Mouse (Mus musculus): ENCODE measurements at regions not wholly inside any gene's neighbourhood (a gene's known extent, or its start where the extent isn't known, plus 50 kb on each side); places are given as distances from the start of the nearest gene placed in this dataset.

DNA sequence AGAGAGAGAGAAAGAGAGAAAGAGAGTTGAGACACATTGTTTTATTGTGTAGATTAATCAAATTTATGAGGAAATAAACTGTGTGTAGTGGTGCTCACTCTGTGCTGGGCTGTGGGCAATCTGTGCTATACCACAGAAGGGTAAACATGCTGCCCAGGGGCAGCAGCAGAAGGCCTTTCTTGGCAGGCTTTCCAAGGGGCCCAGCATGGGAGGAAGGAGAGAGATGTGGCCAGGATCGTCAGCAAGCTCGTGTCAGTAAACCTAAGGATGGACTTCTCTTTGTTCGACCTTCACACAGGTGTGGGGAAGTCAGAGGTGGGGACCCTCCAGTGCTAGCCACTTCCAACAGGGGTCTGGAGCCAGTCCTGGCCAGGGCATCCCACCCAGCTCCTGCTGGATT, 271.4 kb upstream of the Rnaseh2b start:
- Histone ChIP-seq H3K4me3 (ENCODE audit: control insufficient read depth in 1 of 2, insufficient read depth in 1 of 2, low read depth in 2 of 2, low read length in 2 of 2) (no peak overlapping the region), H3K27me3 (ENCODE audit: control insufficient read depth in 1 of 2, insufficient read depth in 2 of 2, low read length in 2 of 2) (peaks cover 0 to 1% of the 10 kb centered on the region in 2 experiments; a peak in 2 of 4 replicates), H3K27ac (ENCODE audit: control insufficient read depth, low read depth, low read length) (no peak overlapping the region), H3K9me3 (replicated peaks; ENCODE audit: insufficient read depth, low read length) (no peaks in the 10 kb centered on the region), H3K36me3 (ENCODE audit: control insufficient read depth in 1 of 2, insufficient read depth in 2 of 2, low read length in 2 of 2) (no peaks in the 10 kb centered on the region), H3K4me1 (ENCODE audit: control insufficient read depth in 1 of 2, insufficient read depth in 2 of 2, low read length in 2 of 2) (no peaks in the 10 kb centered on the region), H3K9ac (ENCODE audit: control insufficient read depth, low read depth, low read length, poor library complexity, severe bottlenecking) (no peak overlapping the region), H3K79me2 (ENCODE audit: control insufficient read depth, insufficient read depth, low read length, poor library complexity) (no peaks in the 10 kb centered on the region)
- TF ChIP-seq KAT2A (conservative IDR thresholded peaks at IDR 0.05; ENCODE audit: low read depth, low read length) (no peak), TAL1 (IDR thresholded peaks at IDR 0.05; ENCODE audit: low read length) (no peak), NRF1 (IDR thresholded peaks at IDR 0.05; ENCODE audit: insufficient read depth, low read depth, low read length, poor library complexity, severe bottlenecking) (no peak), ETS1 (IDR thresholded peaks at IDR 0.05; ENCODE audit: low read depth, low read length) (no peak), ZKSCAN1 (IDR thresholded peaks at IDR 0.05; ENCODE audit: low read depth, low read length) (no peak), SIN3A (IDR thresholded peaks at IDR 0.05; ENCODE audit: low read length) (no peak), JUND (IDR thresholded peaks at IDR 0.05; ENCODE audit: low read depth, low read length) (no peak), MXI1 (IDR thresholded peaks at IDR 0.05; ENCODE audit: low read depth, low read length) (no peak), MEF2A (IDR thresholded peaks at IDR 0.05; ENCODE audit: extremely low read depth, insufficient replicate concordance, low read depth, low read length, poor library complexity, severe bottlenecking) (no peak), E2F4 (IDR thresholded peaks at IDR 0.05; ENCODE audit: borderline replicate concordance, low read depth, low read length) (no peak), USF2 (IDR thresholded peaks at IDR 0.05; ENCODE audit: borderline replicate concordance in 1 of 2, insufficient read depth in 1 of 2, low read depth in 1 of 2, low read length in 2 of 2) (no peak), ZNF384 (IDR thresholded peaks at IDR 0.05; ENCODE audit: low read depth, low read length) (no peak)
- DNase-seq (ENCODE audit: low read depth, low spot score): no peak

DNA sequence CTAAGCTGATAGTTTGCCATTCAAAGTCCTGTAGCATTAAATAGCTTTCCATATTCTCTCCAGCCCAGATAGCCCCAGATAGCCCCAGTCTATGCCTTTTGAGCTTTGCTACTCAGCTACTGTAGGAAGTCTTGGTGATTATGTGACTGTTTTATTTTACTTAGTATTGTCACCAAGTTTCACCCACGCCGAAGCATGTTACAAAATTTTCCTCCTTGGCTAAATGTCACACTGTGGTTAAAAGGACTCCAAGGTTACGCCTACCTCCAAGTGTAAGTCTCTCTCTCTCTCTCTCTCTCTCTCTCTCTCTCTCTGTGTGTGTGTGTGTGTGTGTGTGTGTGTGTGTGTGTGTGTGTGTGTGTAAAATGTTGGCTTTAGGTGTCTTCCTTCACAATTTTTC, 270.2 kb upstream of the Rnaseh2b start:
- no peaks in the 10 kb centered on the region for H3K9me3 ChIP-seq (replicated peaks; ENCODE audit: insufficient read depth, low read length)
- TF ChIP-seq JUND (IDR thresholded peaks at IDR 0.05; ENCODE audit: low read depth, low read length): no peak
- TF ChIP-seq MAFK (IDR thresholded peaks at IDR 0.05; ENCODE audit: borderline replicate concordance, low read depth, low read length): no peak
- no peak for TF ChIP-seq BHLHE40 (IDR thresholded peaks at IDR 0.05; ENCODE audit: borderline replicate concordance, low read depth, low read length)
- TF ChIP-seq USF2 (IDR thresholded peaks at IDR 0.05; ENCODE audit: borderline replicate concordance in 1 of 2, insufficient read depth in 1 of 2, low read depth in 1 of 2, low read length in 2 of 2): no peak
- TF ChIP-seq CHD1 (IDR thresholded peaks at IDR 0.05; ENCODE audit: low read depth, low read length): no peak
- no peak for TF ChIP-seq SIN3A (IDR thresholded peaks at IDR 0.05; ENCODE audit: low read length)
- no peak for TF ChIP-seq NELFE (IDR thresholded peaks at IDR 0.05; ENCODE audit: low read depth, low read length)
- TF ChIP-seq SMC3 (IDR thresholded peaks at IDR 0.05; ENCODE audit: low read depth, low read length): no peak
- no peak for TF ChIP-seq MYB (IDR thresholded peaks at IDR 0.05; ENCODE audit: low read depth, low read length)
- TF ChIP-seq CTCF (IDR thresholded peaks at IDR 0.05 in 2 of 3, conservative IDR thresholded peaks at IDR 0.05 in 1 of 3; ENCODE audit: control insufficient read depth in 1 of 3, insufficient read depth in 1 of 3, low read depth in 2 of 3, low read length in 3 of 3, poor library complexity in 1 of 3, severe bottlenecking in 1 of 3): no peak
- peaks cover 0 to under 1% of the 10 kb centered on the region in 2 experiments; a peak in 2 of 4 replicates for H3K27me3 ChIP-seq (ENCODE audit: control insufficient read depth in 1 of 2, insufficient read depth in 2 of 2, low read length in 2 of 2)
- no peaks in the 10 kb centered on the region for H3K36me3 ChIP-seq (ENCODE audit: control insufficient read depth in 1 of 2, insufficient read depth in 2 of 2, low read length in 2 of 2)
- no peaks in the 10 kb centered on the region for H3K4me1 ChIP-seq (ENCODE audit: control insufficient read depth in 1 of 2, insufficient read depth in 2 of 2, low read length in 2 of 2)
- DNase-seq (ENCODE audit: low read depth, low spot score): no peak
- H3K27ac ChIP-seq (ENCODE audit: control insufficient read depth, low read depth, low read length): no peak overlapping the region
- no peaks in the 10 kb centered on the region for H3K79me2 ChIP-seq (ENCODE audit: control insufficient read depth, insufficient read depth, low read length, poor library complexity)
- no peak overlapping the region for H3K9ac ChIP-seq (ENCODE audit: control insufficient read depth, low read depth, low read length, poor library complexity, severe bottlenecking)
- no peak overlapping the region for H3K4me3 ChIP-seq (ENCODE audit: control insufficient read depth in 1 of 2, insufficient read depth in 1 of 2, low read depth in 2 of 2, low read length in 2 of 2)

All from MEL (cell line).